Mouse (Mus musculus): Measurements from ENCODE around the gene Meiob.

The Meiob gene

GRCm38 (mm10) chr17:24867914-24868313 lies 63.8 kb downstream of the Meiob start:
- in situ Hi-C loops (cut with MboI; ENCODE audit: unreplicated experiment in 2 of 2): no loop called here

DNA sequence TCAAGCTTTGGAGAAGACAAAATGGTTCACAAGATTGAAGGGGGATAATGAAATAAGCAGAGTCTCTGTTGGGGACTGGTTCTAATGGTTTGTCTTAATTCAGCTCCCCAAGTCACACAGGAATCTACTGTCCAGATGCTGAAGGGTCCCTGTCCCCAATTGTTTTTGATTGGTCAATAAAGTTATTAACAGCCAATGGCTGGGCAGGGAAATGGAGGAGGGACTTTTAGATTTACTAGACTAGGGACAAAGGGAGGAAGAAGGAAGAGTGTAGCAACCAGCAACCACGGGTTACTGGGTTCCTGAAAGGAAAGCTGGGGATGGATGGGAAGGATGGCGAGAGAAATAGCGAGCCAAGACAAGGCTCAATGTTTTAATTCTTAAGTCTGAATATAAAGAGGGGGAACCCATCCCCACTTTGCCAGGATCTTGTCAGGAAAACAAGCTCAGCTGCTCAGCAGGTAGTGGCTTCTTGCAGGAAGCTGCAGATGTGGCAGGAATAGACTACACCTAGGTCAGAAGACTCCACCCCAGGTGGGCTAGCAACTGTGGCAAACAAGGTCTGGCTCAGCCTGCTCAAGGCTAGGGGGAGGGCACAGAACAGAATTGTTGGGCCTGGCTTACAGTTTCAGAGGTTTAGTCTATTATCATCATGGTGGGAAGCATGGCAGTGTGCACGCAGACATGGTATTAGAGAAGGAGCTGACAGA lies 69.8 kb downstream of the Meiob start:
- in situ Hi-C loops (cut with MboI; ENCODE audit: unreplicated experiment in 2 of 2): no loop called here

DNA sequence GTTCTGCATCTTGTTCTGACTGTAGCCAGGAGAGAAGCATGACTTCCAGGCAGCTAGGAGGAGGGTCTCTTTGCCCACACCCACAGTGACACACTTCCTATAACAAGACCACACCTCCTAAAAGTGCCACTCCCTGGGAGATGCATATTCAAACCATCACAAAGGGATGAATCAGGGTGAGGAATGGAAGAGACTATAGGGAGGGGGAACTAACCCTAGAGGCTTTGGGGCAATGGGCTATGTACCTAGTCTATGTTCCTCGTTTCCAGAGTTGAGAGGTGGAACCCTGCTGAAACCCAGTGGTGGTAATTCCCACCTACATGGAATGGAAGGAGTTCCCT lies 70.3 kb downstream of the Meiob start:
- in situ Hi-C loops (cut with MboI; ENCODE audit: unreplicated experiment in 2 of 2): no loop called here

DNA sequence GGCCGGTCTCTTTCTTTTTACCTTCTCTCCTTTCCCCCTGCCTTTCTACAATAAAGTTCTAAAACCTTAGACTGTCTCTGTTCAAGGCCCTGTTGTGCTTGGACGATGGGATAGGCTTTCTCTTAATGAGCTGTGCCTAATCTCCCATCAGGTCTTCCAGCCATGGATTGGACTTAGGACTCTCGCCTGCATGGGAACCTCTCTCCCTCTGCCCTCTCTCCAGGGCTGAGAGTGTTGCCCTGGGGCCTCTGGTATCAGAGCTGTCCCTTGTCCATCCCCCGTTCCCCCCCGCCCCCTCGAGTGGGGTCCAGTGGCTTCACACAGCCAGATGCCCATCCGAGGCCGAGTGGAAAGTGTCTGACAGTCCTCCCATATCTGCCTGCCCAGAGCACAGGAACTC lies 70.9 kb downstream of the Meiob start:
- in situ Hi-C loops (cut with MboI; ENCODE audit: unreplicated experiment in 2 of 2): no loop called here

GRCm38 (mm10) chr17:24877336-24878116 lies 73.4 kb downstream of the Meiob start:
- in situ Hi-C loops (cut with MboI; ENCODE audit: unreplicated experiment in 2 of 2): no loop called here

GRCm38 (mm10) chr17:24878117-24878397 lies 74.0 kb downstream of the Meiob start:
- in situ Hi-C loops (cut with MboI; ENCODE audit: unreplicated experiment in 2 of 2): no loop called here

DNA sequence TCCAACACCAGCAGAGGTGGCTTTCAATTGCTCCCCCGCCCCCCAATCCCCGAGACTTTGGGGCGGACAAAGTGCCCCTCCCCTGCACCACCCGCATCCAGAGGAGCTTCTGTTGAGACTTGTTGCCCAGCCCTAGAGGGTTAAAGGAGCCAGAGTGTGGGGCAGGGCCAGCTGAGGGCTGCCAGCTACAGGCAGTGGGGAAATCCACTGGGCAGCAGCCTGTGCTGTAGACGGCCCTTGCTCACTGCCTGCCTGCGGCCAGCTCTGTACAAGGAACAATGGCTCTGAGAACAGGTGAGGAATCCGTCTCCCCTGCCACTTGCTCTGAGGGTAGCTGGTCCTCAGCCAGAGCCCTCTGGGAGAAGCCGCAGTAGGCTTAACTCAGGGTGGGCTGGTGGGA lies 74.4 kb downstream of the Meiob start:
- in situ Hi-C loops (cut with MboI; ENCODE audit: unreplicated experiment in 2 of 2): no loop called here

GRCm38 (mm10) chr17:24881738-24882440 lies 77.8 kb downstream of the Meiob start:
- in situ Hi-C loops (cut with MboI; ENCODE audit: unreplicated experiment in 2 of 2): loop anchor here in 1 of 2 experiments (5.0 kb wide), 1 partner anchor 135 kb away; no protein-coding TSS in a partner anchor

GRCm38 (mm10) chr17:24884391-24884790 lies 80.3 kb downstream of the Meiob start:
- in situ Hi-C loops (cut with MboI; ENCODE audit: unreplicated experiment in 2 of 2): loop anchor here in 1 of 2 experiments (5.0 kb wide), 1 partner anchor 137 kb away; no protein-coding TSS in a partner anchor

- in situ Hi-C loops (cut with MboI; ENCODE audit: unreplicated experiment in 2 of 2): loop anchor here in 1 of 2 experiments (5.0 kb wide), 1 partner anchor 143 kb away; no protein-coding TSS in a partner anchor
Measured at GRCm38 (mm10) chr17:24885356-24886133, 81.5 kb downstream of the Meiob start.

DNA sequence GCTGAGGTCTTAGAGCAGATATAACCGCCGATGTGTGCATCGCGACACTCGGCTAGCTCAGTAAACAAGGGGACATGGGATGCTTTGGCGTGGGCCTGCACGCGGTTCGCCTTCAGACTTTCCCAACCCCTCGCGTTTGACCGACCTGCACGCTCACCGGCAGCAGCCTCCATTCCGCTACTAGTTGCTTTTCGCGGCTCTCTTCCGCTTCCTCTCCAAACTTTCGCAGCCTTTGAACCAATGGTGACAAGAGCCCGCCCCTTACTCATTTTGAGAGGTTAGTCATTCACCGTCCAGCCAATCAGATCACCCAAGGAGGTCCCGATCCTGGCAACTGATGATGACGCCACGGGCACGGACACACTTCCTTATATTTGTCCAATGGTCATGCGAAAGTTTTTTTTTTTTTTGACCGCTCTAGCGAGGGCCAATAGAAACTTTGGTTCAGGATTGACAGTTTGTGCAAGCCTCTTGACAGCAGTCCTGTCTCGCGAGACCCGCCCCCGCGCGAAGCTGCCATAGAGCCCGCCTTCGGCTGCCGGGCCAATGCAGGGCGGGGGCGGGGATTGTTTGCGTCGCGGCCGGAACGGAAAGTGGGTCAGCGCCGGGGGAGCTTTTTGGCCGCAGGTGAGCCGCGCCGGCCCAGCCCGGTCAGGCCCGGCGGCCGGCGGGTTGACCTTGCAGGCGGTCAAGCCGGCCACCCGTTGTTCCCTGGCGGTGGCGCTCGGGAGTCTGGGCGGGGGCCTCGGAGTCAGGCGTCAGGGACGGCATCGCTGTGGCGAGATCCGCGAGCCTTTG lies 82.2 kb downstream of the Meiob start, which contains the start of the genes Nubp2 and Spsb3:
Gene Nubp2, minus strand, starts transcription at position 216 of the 798 bp plus-strand sequence.
Gene Spsb3, plus strand, starts transcription at position 510 of the 798 bp plus-strand sequence.
- in situ Hi-C loops (cut with MboI; ENCODE audit: unreplicated experiment in 2 of 2): loop anchor here in 1 of 2 experiments (5.0 kb wide), 1 partner anchor 144 kb away; no protein-coding TSS in a partner anchor

GRCm38 (mm10) chr17:24886932-24887271 lies 82.8 kb downstream of the Meiob start:
- in situ Hi-C loops (cut with MboI; ENCODE audit: unreplicated experiment in 2 of 2): loop anchor here in 1 of 2 experiments (5.0 kb wide), 1 partner anchor 145 kb away; no protein-coding TSS in a partner anchor

GRCm38 (mm10) chr17:24887291-24888080 lies 83.4 kb downstream of the Meiob start:
- in situ Hi-C loops (cut with MboI; ENCODE audit: unreplicated experiment in 2 of 2): loop anchor here in 1 of 2 experiments (5.0 kb wide), 1 partner anchor 145 kb away; no protein-coding TSS in a partner anchor

DNA sequence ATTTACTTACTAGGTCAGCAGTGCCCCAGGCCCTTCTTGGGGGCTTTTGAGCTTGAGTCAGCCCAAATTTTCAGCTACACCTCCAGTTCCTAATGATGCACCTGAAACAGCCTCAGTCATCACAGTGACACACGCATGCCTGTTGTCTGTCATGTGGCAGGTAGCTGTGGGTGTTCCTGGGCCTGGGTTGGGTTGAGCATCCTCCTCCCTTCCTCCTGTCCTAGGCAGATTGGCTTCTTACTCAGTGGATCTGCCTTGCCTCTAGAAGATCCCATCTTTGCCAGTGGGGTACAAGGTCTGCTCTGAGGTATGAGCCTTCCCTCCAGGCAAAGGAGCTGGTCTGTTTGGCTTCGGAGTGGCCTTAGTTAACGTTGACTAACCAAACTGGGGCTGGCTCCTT lies 84.8 kb downstream of the Meiob start:
- in situ Hi-C loops (cut with MboI; ENCODE audit: unreplicated experiment in 2 of 2): loop anchor here in 1 of 2 experiments (5.0 kb wide), 1 partner anchor 147 kb away; no protein-coding TSS in a partner anchor
